Mouse (Mus musculus) lung, embryonic 14.5 days (tissue): ENCODE results near the gene Prnp. TPM values are rescaled to one million over a fixed set of nuclear protein-coding genes. Genes with fewer than 3 reads are reported as not detected.

ENCODE experiments used
- ATAC-seq: fragments of 200-750 bp; cut with Nextera tagmentation; 2 replicates; pipeline ENCODE4 v1.8.0; 2017; ENCODE audit warnings: mild to moderate bottlenecking, moderate TSS enrichment, moderate library complexity; ENCODE audit not compliant: insufficient read depth
- DNase-seq: peaks from one replicate; pipeline ENCODE4 v3.0.0-alpha.2; 2015
- H3K27ac ChIP-seq: fragments of 300-500 bp; sonication (generic); 2 replicates; pipeline ENCODE4 v1.5.1; 2014; ENCODE audit warnings: low read depth, mild to moderate bottlenecking, moderate library complexity
- H3K27me3 ChIP-seq: fragments of 300-500 bp; sonication (generic); 2 replicates; pipeline ENCODE4 v1.6.1; 2014; ENCODE audit warnings: low read length, control low read depth; ENCODE audit not compliant: insufficient read depth
- H3K36me3 ChIP-seq: fragments of 300-500 bp; sonication (generic); 2 replicates; pipeline ENCODE4 v1.6.1; 2014; ENCODE audit warnings: control low read depth; ENCODE audit not compliant: insufficient read depth
- H3K4me1 ChIP-seq: fragments of 300-500 bp; sonication (generic); 2 replicates; pipeline ENCODE4 v1.6.1; 2014; ENCODE audit warnings: antibody characterized with exemption, control low read depth; ENCODE audit not compliant: insufficient read depth
- H3K4me2 ChIP-seq: fragments of 300-500 bp; sonication (generic); 2 replicates; pipeline ENCODE4 v1.6.1; 2014; ENCODE audit warnings: mild to moderate bottlenecking
- H3K4me3 ChIP-seq: fragments of 300-500 bp; sonication (generic); 2 replicates; pipeline ENCODE4 v1.5.1; 2014; ENCODE audit warnings: low read depth, low read length
- H3K9ac ChIP-seq: fragments of 300-500 bp; sonication (generic); 2 replicates; pipeline ENCODE4 v1.6.1; 2014
- H3K9me3 ChIP-seq: fragments of 300-500 bp; sonication (generic); 2 replicates; pipeline ENCODE4 v1.6.1; 2016; ENCODE audit warnings: low read depth, low read length, control low read depth
- CTCF ChIP-seq: IDR thresholded peaks from 2 replicates; pipeline ENCODE4 v1.5.1; 2016; ENCODE audit warnings: antibody characterized with exemption, low read depth
- WGBS: fragments of 180-500 bp; shearing (Covaris S2); extraction: QIAGEN DNeasy Blood & Tissue Kit; methylation state at CpG from one replicate; pipeline ENCODE4 v1.1.7; 2014; 5-methylcytosine and 5-hydroxymethylcytosine counted together
- polyA plus RNA-seq: library from polyadenylated mRNA; unstranded; fragments of >200 nt; fragmentation: Nextera tagmentation; extraction: Ambion mirVana; gene quantifications from 2 replicates; pipeline ENCODE4 v1.2.1, GENCODE M21; 2014

The Prnp gene
- polyA plus RNA-seq, 1 experiment from 2014 or later: 32.8 TPM

GRCm38 (mm10) chr2:131982546-131983196 lies 72.9 kb downstream of the Prnp start:
- Histone ChIP-seq H3K27me3 (no peaks in the 10 kb centered on the region), H3K36me3 (no peaks in the 10 kb centered on the region), H3K4me1 (no peaks in the 10 kb centered on the region), H3K4me3 (no peak overlapping the region), H3K4me2 (no peak overlapping the region), H3K27ac (no peak overlapping the region), H3K9ac (no peak overlapping the region), H3K9me3 (peaks cover under 1% of the 10 kb centered on the region; the same call in 1 of the 2 replicates)
- WGBS: 12% methylated on average over 6 of the region's 6 CpGs
- TF ChIP-seq CTCF: peak; percentile 99
- DNase-seq (peak; percentile 89), ATAC-seq (peak; percentile 74; the same call in 1 of the 2 replicates)

GRCm38 (mm10) chr2:131987950-131988349 lies 78.2 kb downstream of the Prnp start:
- WGBS: 48% methylated on average over 3 of the region's 3 CpGs

More at GRCm38 (mm10) chr2:131987950-131988349, 78.2 kb downstream of the Prnp start:
- Histone ChIP-seq H3K4me3 (no peak overlapping the region), H3K9ac (no peak overlapping the region), H3K27me3 (no peaks in the 10 kb centered on the region), H3K4me1 (no peaks in the 10 kb centered on the region), H3K4me2 (no peak overlapping the region), H3K9me3 (no peaks in the 10 kb centered on the region), H3K27ac (no peak overlapping the region), H3K36me3 (no peaks in the 10 kb centered on the region)
- TF ChIP-seq CTCF: peak; percentile 36
- peak; percentile 44 for DNase-seq
- ATAC-seq: no peak

Other genes with a start within 250 kb of the Prnp start
- not detected in 2 replicates for gene Erv3, start 50.2 kb upstream of the Prnp start, polyA plus RNA-seq
- not detected in 2 replicates for gene Prn, start within 50 bp of the Prnp start, polyA plus RNA-seq
- gene Prnd, start 40.9 kb downstream of the Prnp start, polyA plus RNA-seq: 55.8 and 57.3 TPM in 2 replicates
- 15.8 and 15.9 TPM in 2 replicates for gene Rassf2, start 120.3 kb downstream of the Prnp start, polyA plus RNA-seq
- 13.8 and 17.3 TPM in 2 replicates for gene Slc23a2, start 235.2 kb downstream of the Prnp start, polyA plus RNA-seq